Mouse (Mus musculus): Measurements from ENCODE around the gene Cebpe.
A peak's percentile ranks its signal among the peaks of the same experiment; 100 is the strongest.

Cebpe gene

GRCm38 (mm10) chr14:54712074-54712473, at the start of gene Cebpe:
Gene Cebpe (minus strand): TSS chr14:54712174.
- DNase-seq (ENCODE audit: low read depth in 1 of 2, low spot score in 2 of 2), result no peak

- DNase-seq (ENCODE audit: low read depth in 1 of 2, low spot score in 2 of 2), result peak in 1 of 2 experiments; percentile 40
Observed at GRCm38 (mm10) chr14:54756382-54756781, 44.4 kb upstream of the Cebpe start.

GRCm38 (mm10) chr14:54754602-54755018, 42.6 kb upstream of the Cebpe start:
- DNase-seq (ENCODE audit: low read depth in 1 of 2, low spot score in 2 of 2), result peak; percentile 39 to 60

- no peak for DNase-seq (ENCODE audit: low read depth in 1 of 2, low spot score in 2 of 2)
Observed at GRCm38 (mm10) chr14:54753986-54754601, 42.1 kb upstream of the Cebpe start.

- DNase-seq (ENCODE audit: low read depth in 1 of 2, low spot score in 2 of 2), result no peak
Observed at GRCm38 (mm10) chr14:54752938-54753337, 41.0 kb upstream of the Cebpe start.

- DNase-seq (ENCODE audit: low read depth in 1 of 2, low spot score in 2 of 2), result no peak
Observed at GRCm38 (mm10) chr14:54751768-54752167, 39.8 kb upstream of the Cebpe start.

GRCm38 (mm10) chr14:54749238-54749637, 37.3 kb upstream of the Cebpe start:
- no peak for DNase-seq (ENCODE audit: low read depth in 1 of 2, low spot score in 2 of 2)

GRCm38 (mm10) chr14:54747942-54748917, 36.3 kb upstream of the Cebpe start:
- DNase-seq (ENCODE audit: low read depth in 1 of 2, low spot score in 2 of 2), result no peak

- no peak for DNase-seq (ENCODE audit: low read depth in 1 of 2, low spot score in 2 of 2)
Observed at GRCm38 (mm10) chr14:54746038-54746437, 34.1 kb upstream of the Cebpe start.

- no peak for DNase-seq (ENCODE audit: low read depth in 1 of 2, low spot score in 2 of 2)
Observed at GRCm38 (mm10) chr14:54744473-54744872, 32.5 kb upstream of the Cebpe start.

GRCm38 (mm10) chr14:54742375-54742774, 30.4 kb upstream of the Cebpe start:
- no peak for DNase-seq (ENCODE audit: low read depth in 1 of 2, low spot score in 2 of 2)

- no peak for DNase-seq (ENCODE audit: low read depth in 1 of 2, low spot score in 2 of 2)
Observed at GRCm38 (mm10) chr14:54741721-54742120, 29.7 kb upstream of the Cebpe start.

- DNase-seq (ENCODE audit: low read depth in 1 of 2, low spot score in 2 of 2), result no peak
Observed at GRCm38 (mm10) chr14:54737634-54738033, 25.7 kb upstream of the Cebpe start.

GRCm38 (mm10) chr14:54736555-54737552, 24.9 kb upstream of the Cebpe start:
- no peak for DNase-seq (ENCODE audit: low read depth in 1 of 2, low spot score in 2 of 2)

- DNase-seq (ENCODE audit: low read depth in 1 of 2, low spot score in 2 of 2), result no peak
Observed at GRCm38 (mm10) chr14:54735221-54735620, 23.2 kb upstream of the Cebpe start.

GRCm38 (mm10) chr14:54734004-54734403, 22.0 kb upstream of the Cebpe start:
- DNase-seq (ENCODE audit: low read depth in 1 of 2, low spot score in 2 of 2), result no peak

- DNase-seq (ENCODE audit: low read depth in 1 of 2, low spot score in 2 of 2), result no peak
Observed at GRCm38 (mm10) chr14:54732206-54732605, 20.2 kb upstream of the Cebpe start.

GRCm38 (mm10) chr14:54730305-54730704, 18.3 kb upstream of the Cebpe start:
- DNase-seq (ENCODE audit: low read depth in 1 of 2, low spot score in 2 of 2), result no peak

- DNase-seq (ENCODE audit: low read depth in 1 of 2, low spot score in 2 of 2), result no peak
Observed at GRCm38 (mm10) chr14:54728823-54729653, 17.1 kb upstream of the Cebpe start.

- DNase-seq (ENCODE audit: low read depth in 1 of 2, low spot score in 2 of 2), result no peak
Observed at GRCm38 (mm10) chr14:54727565-54727964, 15.6 kb upstream of the Cebpe start.
